Mouse (Mus musculus): ENCODE results near the gene 4930519G04Rik.
A peak's percentile ranks its signal among the peaks of the same experiment; 100 is the strongest.
"Not testable (repeated sequence)": the region's sequence is repeated elsewhere in the genome, so short reads cannot be mapped to it uniquely, and the experiment has no call there.

Gene 4930519G04Rik

DNA sequence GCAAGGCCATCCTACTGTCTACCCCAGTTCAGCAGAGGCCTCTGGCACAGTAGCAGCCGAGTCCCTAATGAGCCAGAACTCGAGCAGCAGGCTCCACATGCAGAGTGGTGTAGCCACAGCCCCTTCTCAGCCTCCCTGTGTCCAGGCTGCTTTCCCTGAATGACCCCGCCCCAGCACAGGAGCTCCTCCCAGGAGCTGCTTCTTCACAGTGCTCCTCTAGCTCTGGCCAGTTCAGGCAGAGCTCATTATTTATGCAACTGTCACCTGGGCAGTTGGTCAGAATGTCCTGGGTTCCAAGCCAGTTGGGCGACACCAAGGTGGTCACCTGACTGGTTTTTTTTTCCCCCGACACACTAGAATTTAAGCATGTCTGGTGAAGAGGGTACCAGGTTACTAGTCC lies at the start of gene 4930519G04Rik:
Gene 4930519G04Rik (plus strand): TSS at position 301 of the 400 bp plus-strand sequence.
- DNase-seq = not testable (repeated sequence)

DNA sequence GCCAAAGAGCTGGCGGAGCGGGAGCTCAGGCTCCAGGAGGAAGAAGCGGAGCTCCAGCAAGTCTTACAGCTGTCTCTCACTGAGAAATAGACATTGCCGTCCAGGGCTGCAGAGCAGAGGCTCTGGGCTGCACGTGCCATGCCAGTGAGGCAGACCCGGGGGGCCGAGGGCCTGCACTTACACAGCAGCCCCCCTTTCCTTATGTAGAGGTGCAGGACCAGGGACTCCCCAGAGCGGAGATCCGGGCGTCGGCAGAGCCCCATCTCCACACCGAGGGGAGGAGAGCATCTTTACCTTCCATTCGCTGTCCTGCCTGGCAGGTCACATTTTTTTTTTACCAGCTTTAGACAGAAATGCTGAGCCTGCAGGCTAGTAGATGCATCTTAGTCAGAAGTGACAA lies 49.1 kb upstream of the 4930519G04Rik start:
- DNase-seq = no peak

DNA sequence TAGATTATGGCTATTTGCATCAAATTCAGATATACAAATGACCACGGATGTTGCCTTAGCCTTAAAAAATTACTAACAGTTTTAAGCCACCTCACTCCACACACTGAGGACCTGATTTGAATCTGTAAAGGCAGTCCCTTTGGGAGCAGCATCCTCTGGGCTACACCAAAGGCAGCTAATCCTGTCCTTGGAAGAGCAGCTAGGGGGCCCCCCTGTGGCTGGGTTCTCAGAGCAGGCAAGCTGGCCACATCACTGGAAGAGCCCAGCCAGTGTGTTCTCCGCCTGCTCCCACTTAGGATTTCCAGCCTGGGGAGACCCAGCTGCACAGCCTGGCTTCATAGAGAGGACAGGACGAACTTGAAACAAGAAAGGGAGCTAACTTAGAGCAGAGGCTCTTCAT lies 48.5 kb upstream of the 4930519G04Rik start:
- peak; percentile 65 for DNase-seq

DNA sequence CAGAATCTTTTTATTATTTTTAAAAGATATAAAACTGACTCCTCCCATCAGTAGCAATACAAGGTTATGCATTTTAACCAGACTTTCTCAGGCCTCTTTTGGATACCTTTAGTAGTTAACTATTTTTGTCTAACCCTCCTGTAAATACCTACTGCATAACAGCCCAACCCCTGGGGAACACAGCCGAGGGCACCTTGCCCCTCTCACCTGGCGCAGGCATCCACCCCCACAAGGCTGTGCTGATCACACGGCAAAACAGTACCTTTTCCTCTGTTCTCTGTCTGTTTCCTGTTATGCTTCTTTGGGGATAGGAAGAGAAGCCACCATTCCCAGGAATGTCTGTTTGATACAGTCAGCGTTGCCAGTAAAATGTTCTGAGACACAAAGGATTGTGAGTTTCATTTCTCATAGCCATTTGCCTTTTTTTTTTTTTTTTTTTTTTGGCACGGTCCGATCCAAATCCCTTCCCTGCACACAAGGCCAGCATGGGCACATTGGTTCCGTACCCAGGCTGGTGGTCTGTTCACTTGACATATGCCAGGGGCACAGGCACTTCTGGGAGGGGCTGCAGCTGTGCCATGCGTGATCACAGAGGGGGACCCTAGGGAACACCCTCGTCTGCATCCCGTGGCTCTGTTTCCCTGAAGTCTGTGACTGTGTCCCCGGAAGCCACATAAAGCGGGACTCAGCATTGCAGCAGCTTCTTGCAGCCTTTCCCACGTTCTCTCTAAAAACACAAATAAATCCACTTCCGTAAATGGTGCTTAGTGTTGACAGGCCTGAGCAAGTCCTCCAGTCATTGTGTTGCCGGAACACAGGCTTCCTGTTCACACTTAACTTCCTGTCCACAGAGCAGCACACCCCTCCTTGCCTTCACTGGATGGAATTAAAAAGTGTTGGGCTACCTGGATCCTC lies 47.8 kb upstream of the 4930519G04Rik start:
- no peak for DNase-seq

DNA sequence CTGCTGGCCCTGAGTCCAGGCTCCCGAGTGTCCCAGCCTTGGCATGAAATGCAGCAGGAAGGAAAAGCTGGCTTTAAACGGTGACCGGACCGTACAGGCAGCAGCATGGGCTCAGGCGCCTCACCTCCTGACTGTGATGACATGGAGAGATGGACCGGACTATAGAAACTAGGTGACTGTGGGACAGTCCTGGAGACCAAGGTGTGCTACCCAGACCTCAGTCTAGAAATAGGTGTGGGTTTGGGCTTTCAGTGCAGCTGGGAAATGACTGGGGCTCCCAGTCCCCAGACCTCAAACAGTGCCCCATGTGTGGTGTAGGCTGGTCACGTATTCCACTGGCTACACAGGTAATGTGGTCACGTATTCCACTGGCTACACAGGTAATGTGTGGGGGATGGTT lies 46.8 kb upstream of the 4930519G04Rik start:
- DNase-seq = no peak

DNA sequence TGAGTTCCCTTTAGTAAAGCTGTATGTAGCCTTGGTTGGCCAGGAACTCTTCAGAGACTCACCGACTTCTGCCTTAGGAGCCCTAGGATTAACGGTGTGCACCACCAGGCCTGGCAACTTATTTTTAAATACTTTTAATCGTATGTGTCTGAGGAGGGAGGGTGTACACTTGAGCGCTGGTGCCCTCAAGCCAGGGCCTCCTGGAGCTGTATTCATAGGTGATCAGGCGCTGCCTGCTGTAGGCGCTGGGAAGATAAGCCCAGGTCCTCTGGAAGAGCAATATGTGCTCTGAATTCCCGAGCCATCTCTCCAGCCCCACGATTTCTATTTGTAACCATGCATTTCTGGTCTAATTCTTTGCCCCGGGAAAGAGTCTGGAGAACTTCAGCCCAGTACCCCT lies 46.4 kb upstream of the 4930519G04Rik start:
- DNase-seq = no peak

DNA sequence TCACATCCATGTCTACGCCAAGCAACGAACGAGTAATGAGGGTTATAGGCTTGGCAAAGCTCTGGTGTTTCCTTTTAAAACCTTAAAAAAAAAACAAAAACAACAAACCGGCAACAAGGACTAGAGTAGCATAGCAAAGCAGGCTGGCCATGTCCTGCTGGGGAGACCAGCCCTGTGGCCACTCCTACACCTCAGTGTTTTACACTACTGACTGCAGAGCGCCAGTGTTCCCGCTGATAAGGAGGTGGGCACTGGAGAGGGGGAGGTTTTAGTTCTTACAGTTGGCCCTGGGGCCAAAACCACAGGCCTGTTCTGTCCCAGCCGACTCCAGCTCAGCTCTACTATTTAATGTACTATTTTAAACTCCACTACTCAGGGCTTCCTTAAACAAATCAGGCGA lies 46.0 kb upstream of the 4930519G04Rik start:
- DNase-seq = no peak

DNA sequence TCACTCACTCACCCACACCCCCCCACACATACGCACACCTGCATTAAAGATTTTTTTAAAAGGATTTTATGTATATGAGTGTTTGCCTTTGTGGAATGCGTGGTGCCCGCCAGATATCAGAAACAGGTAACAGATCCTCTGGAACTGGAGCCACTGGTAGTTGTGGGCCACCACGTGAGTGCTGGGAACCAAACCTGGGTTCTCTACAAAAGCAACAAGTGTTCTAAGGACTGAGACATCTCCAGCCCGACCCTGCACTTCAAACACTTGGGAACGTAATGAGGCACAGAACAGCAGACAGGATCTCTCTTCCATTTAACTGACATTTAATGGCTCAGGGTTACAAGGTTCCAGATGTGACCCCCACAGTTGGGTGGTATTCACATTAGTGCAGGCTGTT lies 45.6 kb upstream of the 4930519G04Rik start:
- DNase-seq = no peak

DNA sequence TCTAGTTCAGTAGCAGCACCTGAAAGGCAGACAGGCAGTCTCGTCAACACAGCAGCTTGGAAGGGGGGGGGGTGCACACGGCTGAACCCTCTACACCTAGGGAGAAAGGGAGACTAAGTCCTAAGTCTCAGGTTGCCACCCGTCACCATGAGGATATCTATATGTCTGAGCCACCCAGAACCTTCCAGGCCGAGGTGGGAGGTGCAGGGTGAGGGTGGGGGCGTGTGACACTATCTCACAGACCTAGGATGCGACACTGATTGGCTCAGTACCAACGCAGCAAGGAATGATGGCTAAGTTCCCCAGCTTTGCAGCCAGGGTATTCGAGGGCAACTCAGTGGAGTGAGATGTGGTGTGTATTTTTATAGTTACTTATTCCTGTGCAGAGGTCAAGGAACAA lies 45.1 kb upstream of the 4930519G04Rik start:
- DNase-seq = no peak

DNA sequence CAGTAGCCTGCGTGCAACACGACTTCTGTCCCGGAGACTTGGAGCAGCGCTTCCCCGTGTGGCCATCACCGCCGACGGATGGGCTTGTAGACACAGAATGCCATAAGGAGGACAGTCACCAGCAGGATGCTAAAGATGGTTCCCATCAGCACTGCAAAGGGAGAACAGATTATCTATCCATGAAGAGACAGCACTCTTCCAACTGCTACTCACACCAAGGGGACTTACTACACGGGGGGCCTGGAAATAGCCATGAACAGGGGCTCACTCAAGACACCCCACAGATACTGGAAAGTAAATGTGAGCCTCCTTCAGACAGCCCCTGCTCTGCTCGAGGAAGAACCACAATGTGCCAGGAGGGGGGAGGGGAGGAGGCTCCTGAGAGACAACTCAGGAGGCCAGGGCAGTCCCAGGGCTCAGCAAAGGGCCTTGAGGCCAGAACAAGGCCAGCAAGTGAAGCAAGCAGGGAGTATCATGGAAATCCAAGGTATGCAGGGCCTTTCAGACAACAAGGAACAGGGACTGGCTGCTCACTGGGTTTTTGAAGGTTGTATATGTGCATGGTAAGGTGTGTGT lies 44.2 kb upstream of the 4930519G04Rik start:
- DNase-seq = no peak

DNA sequence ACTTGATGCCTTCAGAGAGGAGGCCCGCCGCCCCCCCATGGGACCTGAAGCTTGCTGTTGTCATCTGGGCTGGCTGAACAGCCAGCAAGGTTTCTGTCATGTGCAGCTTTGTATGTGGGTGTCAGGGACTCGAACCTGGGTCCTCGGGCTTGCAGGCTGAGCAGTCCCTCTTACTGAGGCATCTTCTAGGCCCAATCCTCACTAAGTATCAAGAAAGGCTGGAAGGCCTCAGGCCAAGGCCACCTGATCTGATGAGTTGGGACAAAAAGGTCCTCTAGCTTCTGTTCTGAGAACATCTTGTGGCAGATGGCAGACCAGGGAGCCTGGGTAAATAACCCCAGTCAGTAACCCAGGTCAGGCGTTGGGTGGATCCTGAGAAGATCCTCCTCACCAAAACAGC lies 43.6 kb upstream of the 4930519G04Rik start:
- DNase-seq = no peak

DNA sequence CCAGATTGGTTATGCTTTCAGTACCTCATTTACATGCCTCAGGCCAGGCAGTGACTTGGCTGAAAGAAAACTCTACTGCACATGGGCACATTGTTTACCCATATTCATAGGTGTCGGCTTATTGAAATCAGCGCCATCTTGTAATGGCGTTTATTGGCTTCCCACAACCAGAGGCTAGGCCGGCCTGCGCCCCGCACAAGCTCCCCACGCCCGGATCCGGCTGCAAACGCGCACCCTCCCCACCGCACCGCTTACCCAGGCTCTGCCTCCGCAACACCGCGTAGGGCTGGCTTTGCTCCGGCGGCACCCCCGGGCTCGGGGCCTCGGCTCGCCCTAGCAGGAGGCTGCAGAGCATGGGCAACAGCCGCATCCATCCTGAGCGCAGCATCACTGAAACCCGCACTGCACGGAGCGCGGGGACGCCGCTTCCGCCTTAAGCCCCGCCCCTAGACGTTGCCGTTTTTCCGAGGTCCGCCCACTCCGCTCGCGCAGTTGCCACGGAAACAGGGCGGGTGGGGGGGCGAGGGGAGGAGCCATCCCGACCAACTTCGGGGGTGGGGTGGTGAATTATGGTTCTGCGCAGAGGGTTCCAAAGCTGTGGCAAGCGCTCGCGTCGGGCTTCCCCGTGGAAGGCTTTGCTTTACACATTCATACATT lies 39.8 kb upstream of the 4930519G04Rik start:
- peak; percentile 93 for DNase-seq

DNA sequence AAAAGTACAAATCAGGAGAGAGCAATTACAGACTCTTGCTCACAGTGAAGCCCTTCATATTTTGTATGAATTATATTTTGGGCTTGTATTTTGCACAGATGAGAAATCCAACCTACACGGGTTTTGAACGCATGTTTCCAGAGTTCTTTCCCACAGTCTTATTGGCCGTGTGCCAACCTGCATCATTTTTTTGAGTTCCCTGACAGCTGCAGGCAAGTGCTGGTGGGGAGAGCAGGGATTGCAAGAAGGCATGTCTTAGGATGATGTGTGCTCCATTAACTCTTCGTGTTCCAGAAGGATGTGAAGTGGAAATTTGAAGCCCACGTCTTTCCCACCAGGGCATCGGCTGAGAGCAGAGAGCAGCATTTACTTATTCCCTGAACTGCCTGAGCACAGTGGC lies 36.9 kb upstream of the 4930519G04Rik start:
- no peak for DNase-seq

DNA sequence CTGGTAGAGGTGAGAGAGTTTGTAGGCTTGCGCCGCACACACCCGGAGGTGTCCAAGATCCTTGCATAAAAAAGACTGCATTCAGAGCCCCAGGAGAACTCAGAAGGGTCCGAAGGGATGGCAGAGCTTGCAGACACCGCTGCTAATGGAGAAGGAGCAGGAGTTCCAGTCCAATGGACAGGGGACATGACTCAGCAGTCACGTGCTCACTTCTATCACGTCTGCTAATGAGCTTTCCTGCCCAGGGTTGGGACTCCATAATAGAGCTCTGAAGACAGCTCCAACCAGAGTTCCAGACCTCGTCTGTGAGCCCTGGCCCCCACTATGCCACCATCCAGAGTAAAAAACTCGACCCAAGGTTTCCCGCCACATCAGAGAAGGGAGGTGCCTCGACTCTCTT lies 35.3 kb upstream of the 4930519G04Rik start:
- DNase-seq = no peak

DNA sequence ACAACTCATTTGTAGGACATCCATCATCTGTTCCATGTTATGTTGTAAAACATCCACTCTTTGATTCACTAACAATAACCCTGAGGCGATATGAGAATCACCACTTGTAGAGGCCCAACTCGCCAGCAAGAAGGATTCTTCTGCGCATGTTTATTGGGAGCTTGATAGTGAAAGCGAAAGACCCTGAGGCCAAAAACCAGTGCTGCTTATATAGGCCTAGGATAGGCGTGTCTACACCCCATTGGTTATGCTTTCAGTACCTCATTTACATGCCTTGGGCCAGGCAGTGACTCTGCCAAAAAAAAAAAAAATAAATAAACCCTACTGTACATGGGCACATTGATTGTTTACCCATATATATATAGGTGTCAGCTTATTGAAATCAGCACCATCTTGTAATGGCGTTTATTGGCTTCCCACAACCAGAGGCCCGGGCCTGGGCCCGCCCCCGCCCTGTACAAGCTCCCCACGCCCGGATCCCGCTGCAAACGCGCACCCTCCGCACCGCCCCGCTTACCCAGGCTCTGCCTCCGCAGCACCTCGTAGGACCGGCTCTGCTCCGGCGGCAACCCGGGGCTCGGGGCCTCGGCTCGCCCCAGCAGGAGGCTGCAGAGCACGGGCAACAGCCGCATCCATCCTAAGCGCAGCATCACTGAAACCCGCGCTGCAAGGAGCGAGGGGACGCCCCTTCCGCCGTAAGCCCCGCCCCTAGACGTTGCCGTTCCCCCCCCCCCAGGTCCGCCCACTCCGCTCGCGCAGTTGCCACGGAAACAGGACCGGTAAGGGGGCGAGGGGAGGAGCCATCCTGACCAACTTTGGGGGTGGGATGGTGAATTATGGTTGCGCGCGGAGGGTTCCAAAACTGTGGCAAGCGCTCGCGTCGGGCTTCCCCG lies 30.4 kb upstream of the 4930519G04Rik start, which contains the start of gene 1500011B03Rik:
Gene 1500011B03Rik (minus strand): TSS at position 673 of the 893 bp plus-strand sequence.
- DNase-seq = peak; percentile 76

DNA sequence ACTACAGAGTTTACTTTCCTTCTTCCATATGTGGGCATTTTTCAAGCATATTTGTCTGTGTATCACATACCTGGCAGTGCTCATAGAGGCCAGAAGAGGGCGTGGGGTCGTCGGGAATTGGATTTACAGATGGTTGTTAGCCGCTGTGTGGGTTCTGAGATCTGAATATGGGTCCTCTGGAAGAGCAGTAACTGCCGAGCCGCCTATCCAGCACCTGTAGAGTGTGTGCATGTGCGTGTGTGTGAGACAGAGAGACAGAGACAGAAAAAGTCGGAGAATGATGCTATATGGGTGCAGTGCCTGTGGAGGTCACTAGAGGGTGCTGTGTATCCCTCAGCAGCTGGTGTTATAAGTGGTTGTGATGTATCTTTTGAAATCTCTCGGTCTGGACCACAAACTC lies 29.3 kb upstream of the 4930519G04Rik start:
- no peak for DNase-seq

DNA sequence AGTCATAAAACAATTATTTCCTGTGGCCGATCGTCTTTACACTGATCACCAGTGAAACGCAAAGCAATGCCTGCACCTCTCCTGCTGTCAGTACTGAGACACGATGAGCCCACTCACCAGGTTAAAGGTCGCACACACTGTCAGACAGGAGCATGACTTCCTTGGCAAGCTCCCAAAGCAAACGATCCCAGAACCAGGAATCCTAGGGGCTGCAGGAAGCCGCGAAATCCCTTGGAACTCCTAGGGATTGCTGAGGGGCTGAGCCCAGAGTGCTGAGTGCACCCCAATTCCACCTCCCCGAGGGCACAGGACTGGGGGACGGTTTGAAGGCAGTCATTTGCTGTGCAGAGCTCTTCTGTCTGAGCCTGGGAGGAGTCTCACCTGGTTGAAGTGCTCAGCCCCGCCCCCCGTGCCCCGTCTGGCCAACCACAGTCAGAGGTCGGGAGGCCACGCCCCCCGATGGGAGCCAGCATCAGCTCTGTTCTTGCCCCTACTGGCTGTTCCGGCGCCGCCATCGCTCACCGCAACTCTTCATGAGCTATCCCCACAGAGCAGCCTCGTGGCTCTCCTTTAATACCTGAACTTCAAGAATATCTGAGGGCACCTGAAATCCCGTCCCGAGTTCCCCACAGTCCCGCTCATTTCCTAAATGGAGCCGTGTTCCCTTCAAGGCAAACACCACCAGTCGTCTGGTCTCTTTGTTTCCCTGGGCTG lies 27.3 kb upstream of the 4930519G04Rik start:
- no peak for DNase-seq

DNA sequence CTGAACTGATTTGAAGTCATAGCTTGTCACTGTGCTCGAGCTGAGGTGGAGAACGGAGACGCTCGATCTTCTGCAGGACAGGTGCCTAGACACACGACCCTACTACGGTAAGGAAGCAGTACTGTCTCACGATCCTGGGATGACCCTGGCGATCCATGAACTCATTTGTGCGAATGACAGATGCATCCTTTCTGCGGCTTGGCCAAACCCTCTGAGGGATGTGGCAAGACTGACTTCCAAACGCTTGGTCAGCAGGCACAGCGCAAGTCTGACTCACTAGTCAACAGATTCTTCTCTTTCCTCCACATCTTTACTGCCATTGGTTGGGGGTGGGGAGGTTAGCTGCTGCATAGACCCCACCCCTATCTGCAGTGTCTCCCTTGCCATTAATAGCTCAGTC lies 26.0 kb upstream of the 4930519G04Rik start:
- no peak for DNase-seq

DNA sequence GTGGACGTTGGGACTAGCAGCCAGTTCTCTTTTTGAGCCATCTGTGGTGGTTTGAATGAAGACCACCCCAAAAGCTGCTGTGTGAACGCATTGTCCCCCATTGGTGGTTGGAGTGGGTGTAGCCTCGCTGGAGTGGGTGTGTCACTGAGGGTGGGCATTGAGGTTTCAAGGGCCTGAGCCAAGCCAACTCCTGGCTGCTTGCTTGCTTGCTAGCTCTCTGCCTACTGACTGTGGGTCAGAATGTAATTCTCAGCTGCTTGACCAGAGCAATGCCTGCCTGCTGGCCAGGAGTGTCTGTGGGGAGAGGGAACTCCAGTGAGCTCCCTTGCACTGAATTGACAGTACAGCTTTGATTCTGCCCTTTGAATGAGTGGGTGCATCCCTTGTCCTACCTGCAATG lies 23.7 kb upstream of the 4930519G04Rik start:
- DNase-seq = no peak

DNA sequence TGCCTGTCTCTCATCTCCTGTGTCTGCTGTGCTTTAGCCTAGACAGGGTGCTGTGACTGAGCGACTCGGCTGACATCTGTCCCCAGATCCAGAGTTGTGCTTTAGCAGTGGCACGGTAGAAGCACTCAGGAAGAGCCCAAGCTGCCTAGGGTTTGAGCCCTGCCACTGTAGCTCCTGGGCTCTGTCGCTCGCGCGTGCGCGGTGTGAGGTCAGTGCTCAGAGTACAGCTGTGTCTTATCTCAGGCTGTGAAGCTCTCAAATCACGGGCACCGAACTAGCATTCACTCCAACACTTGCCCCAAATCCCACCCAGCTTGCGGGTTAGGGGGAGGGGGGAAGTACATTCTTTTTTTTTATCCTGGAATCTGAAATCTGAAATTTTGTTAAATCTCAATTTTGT lies 16.6 kb upstream of the 4930519G04Rik start:
- DNase-seq = no peak

DNA sequence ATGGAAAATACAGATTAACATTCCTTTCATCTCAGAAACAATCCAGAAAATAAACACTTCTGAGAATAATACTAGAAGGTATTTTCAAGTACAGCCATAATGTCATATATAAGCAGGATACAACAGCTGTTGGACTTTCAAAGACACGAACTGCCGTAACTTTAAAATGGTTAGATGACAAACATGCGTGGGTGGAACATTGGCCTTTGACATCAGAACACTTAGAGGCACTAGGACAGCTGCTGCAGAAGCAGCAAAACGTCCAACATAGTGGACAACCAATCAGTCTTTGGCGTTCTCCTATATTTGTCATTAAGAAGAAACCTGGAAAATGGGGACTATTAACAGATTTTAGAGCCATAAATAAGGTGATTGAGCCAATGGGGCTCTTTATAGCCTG lies 13.0 kb upstream of the 4930519G04Rik start:
- DNase-seq = not testable (repeated sequence)

DNA sequence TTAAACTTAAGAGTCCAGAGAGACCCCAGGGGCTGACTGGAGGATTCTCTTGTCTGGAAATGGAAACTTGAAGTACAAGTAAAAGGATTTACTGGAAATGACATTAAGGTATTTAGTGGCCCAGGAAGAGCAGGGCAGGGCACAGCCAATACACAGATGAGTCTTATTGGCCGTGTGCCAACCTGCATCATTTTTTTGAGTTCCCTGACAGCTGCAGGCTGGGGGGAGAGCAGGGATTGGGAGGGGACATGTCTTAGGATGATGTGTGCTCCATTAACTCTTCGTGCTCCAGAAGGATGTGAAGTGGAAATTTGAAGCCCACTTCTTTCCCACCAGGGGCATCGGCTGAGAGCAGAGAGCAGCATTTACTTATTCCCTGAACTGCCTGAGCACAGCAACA lies 11.3 kb upstream of the 4930519G04Rik start:
- DNase-seq = not testable (repeated sequence)
